Mouse (Mus musculus) limb, embryonic 14.5 days (tissue): ENCODE results near the gene Tubb4b. TPM values are rescaled to one million over a fixed set of nuclear protein-coding genes. Genes with fewer than 3 reads are reported as not detected.

Experiments
- ATAC-seq: fragments of 200-750 bp; cut with Nextera tagmentation; 2 replicates; pipeline ENCODE4 v1.8.0; 2017; ENCODE audit warnings: low read depth, moderate number of reproducible peaks, moderate TSS enrichment; ENCODE audit not compliant: low FRiP score
- DNase-seq: peaks from one replicate; pipeline ENCODE4 v3.0.0-alpha.2; 2015; ENCODE audit warnings: low spot score
- H3K27ac ChIP-seq: fragments of 300-500 bp; sonication (generic); replicated peaks from 2 replicates; pipeline ENCODE4 v1.5.1; 2014; ENCODE audit warnings: low read depth, mild to moderate bottlenecking, low read length, moderate library complexity, mixed read lengths
- H3K27me3 ChIP-seq: fragments of 300-500 bp; sonication (generic); 2 replicates; pipeline ENCODE4 v1.6.1; 2014; ENCODE audit warnings: low read length, mixed read lengths; ENCODE audit not compliant: control insufficient read depth, insufficient read depth
- H3K36me3 ChIP-seq: fragments of 300-500 bp; sonication (generic); 2 replicates; pipeline ENCODE4 v1.6.1; 2014; ENCODE audit warnings: mild to moderate bottlenecking, low read length, moderate library complexity, mixed read lengths; ENCODE audit not compliant: control insufficient read depth, insufficient read depth
- H3K4me1 ChIP-seq: fragments of 300-500 bp; sonication (generic); 2 replicates; pipeline ENCODE4 v1.6.1; 2014; ENCODE audit warnings: antibody characterized with exemption, low read length, mixed read lengths; ENCODE audit not compliant: control insufficient read depth, insufficient read depth
- H3K4me2 ChIP-seq: fragments of 300-500 bp; sonication (generic); replicated peaks from 2 replicates; pipeline ENCODE4 v1.6.1; 2014; ENCODE audit warnings: low read depth, mild to moderate bottlenecking, low read length, moderate library complexity; ENCODE audit not compliant: severe bottlenecking
- H3K4me3 ChIP-seq: fragments of 300-500 bp; sonication (generic); replicated peaks from 2 replicates; pipeline ENCODE4 v1.5.1; 2014; ENCODE audit warnings: low read length
- H3K9ac ChIP-seq: fragments of 300-500 bp; sonication (generic); 2 replicates; pipeline ENCODE4 v1.6.1; 2014; ENCODE audit warnings: mild to moderate bottlenecking, low read depth, low read length, moderate library complexity; ENCODE audit not compliant: severe bottlenecking
- H3K9me3 ChIP-seq: fragments of 300-500 bp; sonication (generic); 2 replicates; pipeline ENCODE4 v1.6.1; 2016; ENCODE audit warnings: low read length; ENCODE audit not compliant: control insufficient read depth
- POLR2A ChIP-seq: fragments of 200-500 bp; IDR thresholded peaks from 2 replicates; pipeline ENCODE4 v1.8.0; 2012; ENCODE audit warnings: inconsistent platforms, mild to moderate bottlenecking, moderate library complexity, borderline replicate concordance; ENCODE audit not compliant: insufficient read depth, insufficient read length; ENCODE audit errors: extremely low read depth
- WGBS: fragments of 180-500 bp; shearing (Covaris S2); extraction: QIAGEN DNeasy Blood & Tissue Kit; methylation state at CpG from one replicate; pipeline ENCODE4 v1.1.7; 2014; 5-methylcytosine and 5-hydroxymethylcytosine counted together
- polyA plus RNA-seq, 2 experiments: library from polyadenylated mRNA; depleted of rRNA in 1 of 2; stranded (reverse) in 1 of 2; unstranded in 1 of 2; fragments of >200 nt; fragmentation: Nextera tagmentation in 1 of 2; extraction: Ambion mirVana in 1 of 2; gene quantifications; 2 replicates each; pipeline versions ENCODE4 v1.2.1 to v1.2.3; 2012 to 2014

The Tubb4b gene
- polyA plus RNA-seq, 2 experiments, result 419 to 501 TPM

- no peak for TF ChIP-seq POLR2A
- H3K9ac ChIP-seq, result peak overlapping the region; percentile 76
- DNase-seq, result peak; percentile 54
- peaks cover 9% of the 10 kb centered on the region; the same call in 1 of the 2 replicates for H3K36me3 ChIP-seq
- peak overlapping the region; percentile 79 for H3K27ac ChIP-seq
- peak overlapping the region; percentile 86 for H3K4me3 ChIP-seq
- peaks cover 11% of the 10 kb centered on the region for H3K4me1 ChIP-seq
- ATAC-seq, result 0 out of 2 replicates have a peak, but pooled peaks have one; percentile 4
- H3K27me3 ChIP-seq, result no peaks in the 10 kb centered on the region
- WGBS, result 4% methylated on average over 35 of the region's 53 CpGs
- H3K4me2 ChIP-seq, result peak overlapping the region; percentile 57
- H3K9me3 ChIP-seq, result no peaks in the 10 kb centered on the region
Measured at GRCm38 (mm10) chr2:25223681-25224491, 616 bp downstream of the Tubb4b start.

GRCm38 (mm10) chr2:25221331-25221772 is 3.1 kb downstream of the Tubb4b start:
- WGBS, result 67% methylated on average over 5 of the region's 5 CpGs

GRCm38 (mm10) chr2:25218445-25218844 is 6.1 kb downstream of the Tubb4b start, which contains the start of gene Fam166a:
Gene Fam166a, plus strand, starts transcription at chr2:25218745.
- DNase-seq (no peak), ATAC-seq (no peak)
- H3K27ac ChIP-seq, result no peak within 1 kb of the TSS
- H3K4me1 ChIP-seq, result peaks cover 3% of the 10 kb centered on the region
- no peaks in the 10 kb centered on the region for H3K9me3 ChIP-seq
- H3K27me3 ChIP-seq, result no peaks in the 10 kb centered on the region
- H3K9ac ChIP-seq, result no peak within 1 kb of the TSS
- no peak within 1 kb of the TSS for H3K4me3 ChIP-seq
- no peak within 1 kb of the TSS for H3K4me2 ChIP-seq
- H3K36me3 ChIP-seq, result peaks cover 9% of the 10 kb centered on the region; the same call in 1 of the 2 replicates
- no peak for TF ChIP-seq POLR2A

More at GRCm38 (mm10) chr2:25221331-25221772, 3.1 kb downstream of the Tubb4b start:
- no peak overlapping the region for H3K27ac ChIP-seq
- no peak overlapping the region for H3K4me2 ChIP-seq
- no peak overlapping the region for H3K9ac ChIP-seq
- peaks cover 10% of the 10 kb centered on the region for H3K4me1 ChIP-seq
- no peaks in the 10 kb centered on the region for H3K9me3 ChIP-seq
- H3K36me3 ChIP-seq, result peaks cover 9% of the 10 kb centered on the region; the same call in 1 of the 2 replicates
- DNase-seq (no peak), ATAC-seq (no peak)
- no peaks in the 10 kb centered on the region for H3K27me3 ChIP-seq
- no peak for TF ChIP-seq POLR2A
- H3K4me3 ChIP-seq, result no peak overlapping the region

GRCm38 (mm10) chr2:25217666-25218065 is 6.8 kb downstream of the Tubb4b start:
- H3K4me2 ChIP-seq, result no peak overlapping the region
- no peak for TF ChIP-seq POLR2A
- no peaks in the 10 kb centered on the region for H3K4me1 ChIP-seq
- H3K36me3 ChIP-seq, result peaks cover 9% of the 10 kb centered on the region; the same call in 1 of the 2 replicates
- H3K27me3 ChIP-seq, result no peaks in the 10 kb centered on the region
- no peak overlapping the region for H3K9ac ChIP-seq
- no peak overlapping the region for H3K4me3 ChIP-seq
- H3K27ac ChIP-seq, result no peak overlapping the region
- ATAC-seq, result no peak
- WGBS, result 65% methylated on average over 2 of the region's 2 CpGs
- no peaks in the 10 kb centered on the region for H3K9me3 ChIP-seq
- no peak for DNase-seq

- Histone ChIP-seq H3K36me3 (peaks cover 3% of the 10 kb centered on the region; the same call in 1 of the 2 replicates), H3K4me3 (no peak within 1 kb of the TSS), H3K4me1 (peaks cover 15% of the 10 kb centered on the region; the same call in 1 of the 2 replicates), H3K9ac (no peak within 1 kb of the TSS), H3K9me3 (no peaks in the 10 kb centered on the region), H3K4me2 (no peak within 1 kb of the TSS), H3K27ac (no peak within 1 kb of the TSS), H3K27me3 (no peaks in the 10 kb centered on the region)
- 70% methylated on average over 3 of the region's 3 CpGs for WGBS
- TF ChIP-seq POLR2A, result no peak
- ATAC-seq (no peak), DNase-seq (no peak)
Measured at GRCm38 (mm10) chr2:25214444-25214843, 10.1 kb downstream of the Tubb4b start, which contains the start of gene Stpg3. Gene Stpg3, minus strand, starts transcription at chr2:25214637.
